Mouse (Mus musculus) limb, embryonic 13.5 days (tissue): ENCODE results near the gene Nab1. TPM values are rescaled to one million over a fixed set of nuclear protein-coding genes. Genes with fewer than 3 reads are reported as not detected.

Experiments used
- ATAC-seq: fragments of 200-750 bp; cut with Nextera tagmentation; 2 replicates; pipeline ENCODE4 v1.8.0; 2017; ENCODE audit warnings: low read depth, moderate number of reproducible peaks, moderate TSS enrichment; ENCODE audit not compliant: low FRiP score
- H3K27ac ChIP-seq: fragments of 300-500 bp; sonication (generic); 2 replicates; pipeline ENCODE4 v1.5.1; 2015; ENCODE audit warnings: inconsistent platforms, mild to moderate bottlenecking, moderate library complexity
- H3K27me3 ChIP-seq: fragments of 300-500 bp; sonication (generic); 2 replicates; pipeline ENCODE4 v1.6.1; 2015; ENCODE audit warnings: mild to moderate bottlenecking, inconsistent platforms
- H3K36me3 ChIP-seq: fragments of 300-500 bp; sonication (generic); 2 replicates; pipeline ENCODE4 v1.6.1; 2015; ENCODE audit warnings: inconsistent platforms, mild to moderate bottlenecking, moderate library complexity
- H3K4me1 ChIP-seq: fragments of 300-500 bp; sonication (generic); 2 replicates; pipeline ENCODE4 v1.6.1; 2015; ENCODE audit warnings: inconsistent platforms
- H3K4me2 ChIP-seq: fragments of 300-500 bp; sonication (generic); replicated peaks from 2 replicates; pipeline ENCODE4 v1.6.1; 2015; ENCODE audit warnings: inconsistent platforms, mild to moderate bottlenecking, moderate library complexity
- H3K4me3 ChIP-seq: fragments of 300-500 bp; sonication (generic); 2 replicates; pipeline ENCODE4 v1.5.1; 2015; ENCODE audit warnings: moderate library complexity, mild to moderate bottlenecking, inconsistent platforms
- H3K9ac ChIP-seq: fragments of 300-500 bp; sonication (generic); 2 replicates; pipeline ENCODE4 v1.6.1; 2015; ENCODE audit warnings: mild to moderate bottlenecking, inconsistent platforms
- H3K9me3 ChIP-seq: fragments of 300-500 bp; sonication (generic); 2 replicates; pipeline ENCODE4 v1.6.1; 2016; ENCODE audit warnings: inconsistent platforms
- WGBS: fragments of 180-500 bp; shearing (Covaris S2); methylation state at CpG from one replicate; pipeline ENCODE4 v1.1.7; 2015; 5-methylcytosine and 5-hydroxymethylcytosine counted together
- polyA plus RNA-seq: library from polyadenylated mRNA; unstranded; fragments of >200 nt; fragmentation: Nextera tagmentation; extraction: Ambion mirVana; gene quantifications from 2 replicates; pipeline ENCODE4 v1.2.1, GENCODE M21; 2015

The Nab1 gene
- polyA plus RNA-seq, 1 experiment from 2014 or later, result 10.7 TPM

DNA sequence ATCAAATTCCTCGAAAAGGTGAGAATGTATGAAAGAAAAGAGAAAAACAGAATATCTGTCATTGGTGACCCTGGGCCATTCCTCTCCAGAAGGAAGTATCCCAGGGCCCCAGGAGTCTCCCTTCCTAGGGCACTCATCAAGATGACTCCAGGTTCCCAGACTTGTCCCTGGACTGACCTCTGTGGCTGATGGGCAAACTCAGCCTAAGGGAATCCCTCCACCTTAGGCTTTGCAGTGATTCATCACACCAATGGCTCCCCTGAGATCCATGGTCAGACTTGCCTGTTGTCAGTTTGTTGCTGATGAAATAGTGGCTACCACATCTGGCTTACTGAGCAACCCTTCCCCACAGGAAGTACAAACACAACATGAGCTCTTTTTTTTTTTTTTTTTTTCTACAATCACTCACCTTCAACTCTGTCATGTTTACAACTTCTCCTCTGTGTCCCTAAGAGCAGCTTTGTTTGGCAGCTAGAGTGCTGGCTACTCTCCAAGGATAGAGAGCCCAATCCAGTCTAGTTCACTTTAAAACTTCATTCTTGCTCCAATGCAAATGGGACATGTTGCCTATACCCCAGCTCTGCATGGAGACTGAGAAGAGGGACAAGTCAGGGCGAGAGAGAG is 72.5 kb downstream of the Nab1 start:
- no peak for ATAC-seq
- H3K4me3 ChIP-seq, result no peak overlapping the region
- H3K36me3 ChIP-seq, result no peaks in the 10 kb centered on the region
- 71% methylated on average over 2 of the region's 2 CpGs for WGBS
- no peak overlapping the region for H3K27ac ChIP-seq
- H3K4me2 ChIP-seq, result no peak overlapping the region
- no peak overlapping the region for H3K9ac ChIP-seq
- no peaks in the 10 kb centered on the region for H3K9me3 ChIP-seq
- no peaks in the 10 kb centered on the region for H3K4me1 ChIP-seq
- H3K27me3 ChIP-seq, result no peaks in the 10 kb centered on the region

GRCm38 (mm10) chr1:52423846-52424245 is 76.6 kb downstream of the Nab1 start:
- Histone ChIP-seq H3K4me1 (no peaks in the 10 kb centered on the region), H3K27me3 (no peaks in the 10 kb centered on the region)

GRCm38 (mm10) chr1:52423057-52423456 is 77.4 kb downstream of the Nab1 start:
- ATAC-seq, result no peak
- Histone ChIP-seq H3K4me3 (no peak overlapping the region), H3K9ac (no peak overlapping the region), H3K4me2 (no peak overlapping the region), H3K27ac (no peak overlapping the region), H3K4me1 (no peaks in the 10 kb centered on the region), H3K36me3 (no peaks in the 10 kb centered on the region), H3K27me3 (no peaks in the 10 kb centered on the region), H3K9me3 (no peaks in the 10 kb centered on the region)
- 80% methylated on average over 2 of the region's 2 CpGs for WGBS

More at GRCm38 (mm10) chr1:52423846-52424245, 76.6 kb downstream of the Nab1 start:
- Histone ChIP-seq H3K4me3 (no peak overlapping the region), H3K4me2 (no peak overlapping the region), H3K27ac (no peak overlapping the region), H3K9me3 (no peaks in the 10 kb centered on the region), H3K36me3 (no peaks in the 10 kb centered on the region), H3K9ac (no peak overlapping the region)
- no peak for ATAC-seq
- 58% methylated on average over 1 of the region's 1 CpGs for WGBS

GRCm38 (mm10) chr1:52422137-52422536 is 78.3 kb downstream of the Nab1 start:
- 69% methylated on average over 3 of the region's 3 CpGs for WGBS

DNA sequence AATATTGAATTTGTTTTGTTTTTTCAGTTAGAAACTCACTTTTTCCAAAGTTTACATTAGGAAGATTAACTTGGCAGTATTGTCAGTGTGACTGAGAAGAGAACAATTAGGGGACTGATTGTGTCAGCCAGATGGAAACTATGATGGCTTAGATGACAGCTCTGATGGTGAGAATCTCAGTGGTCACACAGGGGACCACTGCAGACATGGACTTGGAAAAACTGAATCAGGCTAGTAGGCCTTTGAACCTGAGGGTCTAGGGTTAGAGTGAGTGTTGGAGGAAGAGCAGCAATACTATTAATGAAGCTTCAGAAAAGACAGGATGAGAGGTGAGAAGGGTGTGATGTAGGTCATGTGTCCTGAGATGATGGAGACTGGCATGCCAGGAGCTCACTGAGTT is 78.9 kb downstream of the Nab1 start:
- Histone ChIP-seq H3K4me1 (no peaks in the 10 kb centered on the region), H3K4me2 (no peak overlapping the region), H3K27ac (no peak overlapping the region), H3K36me3 (no peaks in the 10 kb centered on the region), H3K9ac (no peak overlapping the region), H3K9me3 (no peaks in the 10 kb centered on the region), H3K27me3 (no peaks in the 10 kb centered on the region), H3K4me3 (no peak overlapping the region)
- no peak for ATAC-seq

More at GRCm38 (mm10) chr1:52422137-52422536, 78.3 kb downstream of the Nab1 start:
- Histone ChIP-seq H3K36me3 (no peaks in the 10 kb centered on the region), H3K4me1 (no peaks in the 10 kb centered on the region), H3K9ac (no peak overlapping the region), H3K27me3 (no peaks in the 10 kb centered on the region), H3K9me3 (no peaks in the 10 kb centered on the region), H3K4me2 (no peak overlapping the region), H3K4me3 (no peak overlapping the region), H3K27ac (no peak overlapping the region)
- ATAC-seq, result no peak

- H3K4me2 ChIP-seq, result no peak overlapping the region
- H3K4me3 ChIP-seq, result no peak overlapping the region
- no peaks in the 10 kb centered on the region for H3K36me3 ChIP-seq
- H3K9me3 ChIP-seq, result no peaks in the 10 kb centered on the region
- no peaks in the 10 kb centered on the region for H3K4me1 ChIP-seq
- ATAC-seq, result no peak
- no peak overlapping the region for H3K27ac ChIP-seq
- no peak overlapping the region for H3K9ac ChIP-seq
- no peaks in the 10 kb centered on the region for H3K27me3 ChIP-seq
- WGBS, result 86% methylated on average over 7 of the region's 7 CpGs
Observed at GRCm38 (mm10) chr1:52419088-52419819, 81.2 kb downstream of the Nab1 start.

Other genes with a start within 250 kb of the Nab1 start
- 10.2 and 12.0 TPM in 2 replicates for gene Nemp2, start 130.0 kb upstream of the Nab1 start, polyA plus RNA-seq
- 1.1 and 1.3 TPM in 2 replicates for gene Mfsd6, start 226.8 kb upstream of the Nab1 start, polyA plus RNA-seq